Mouse (Mus musculus) limb, embryonic 11.5 days (tissue): ENCODE results near the gene Kcnn3. TPM values are rescaled to one million over a fixed set of nuclear protein-coding genes. Genes with fewer than 3 reads are reported as not detected.

ENCODE experiments used
- ATAC-seq: fragments of 200-750 bp; cut with Nextera tagmentation; 2 replicates; pipeline ENCODE4 v1.8.0; 2017; ENCODE audit warnings: low read depth; ENCODE audit not compliant: insufficient number of reproducible peaks, low FRiP score, low TSS enrichment
- DNase-seq: peaks from one replicate; pipeline ENCODE4 v3.0.0-alpha.2; 2015; ENCODE audit warnings: low spot score
- H3K27ac ChIP-seq: fragments of 300-500 bp; sonication (generic); replicated peaks from 2 replicates; pipeline ENCODE4 v1.5.1; 2014; ENCODE audit warnings: low read depth, mild to moderate bottlenecking, low read length
- H3K27me3 ChIP-seq: fragments of 300-500 bp; sonication (generic); 2 replicates; pipeline ENCODE4 v1.6.1; 2014; ENCODE audit warnings: mild to moderate bottlenecking, low read length, mixed read lengths; ENCODE audit not compliant: control insufficient read depth, insufficient read depth
- H3K36me3 ChIP-seq: fragments of 300-500 bp; sonication (generic); 2 replicates; pipeline ENCODE4 v1.6.1; 2014; ENCODE audit warnings: mild to moderate bottlenecking, low read length, moderate library complexity, mixed read lengths; ENCODE audit not compliant: control insufficient read depth, insufficient read depth
- H3K4me1 ChIP-seq: fragments of 300-500 bp; sonication (generic); 2 replicates; pipeline ENCODE4 v1.6.1; 2014; ENCODE audit warnings: low read length, mixed read lengths; ENCODE audit not compliant: control insufficient read depth, insufficient read depth
- H3K4me2 ChIP-seq: fragments of 300-500 bp; sonication (generic); 2 replicates; pipeline ENCODE4 v1.6.1; 2014; ENCODE audit warnings: low read depth, mild to moderate bottlenecking, moderate library complexity; ENCODE audit not compliant: severe bottlenecking
- H3K4me3 ChIP-seq: fragments of 300-500 bp; sonication (generic); 2 replicates; pipeline ENCODE4 v1.5.1; 2014; ENCODE audit warnings: low read depth, low read length
- H3K9ac ChIP-seq: fragments of 300-500 bp; sonication (generic); 2 replicates; pipeline ENCODE4 v1.6.1; 2014; ENCODE audit warnings: mild to moderate bottlenecking, low read length
- H3K9me3 ChIP-seq: fragments of 300-500 bp; sonication (generic); 2 replicates; pipeline ENCODE4 v1.6.1; 2016; ENCODE audit warnings: low read length; ENCODE audit not compliant: control insufficient read depth
- WGBS: fragments of 180-500 bp; shearing (Covaris S2); extraction: QIAGEN DNeasy Blood & Tissue Kit; methylation state at CpG from one replicate; pipeline ENCODE4 v1.1.7; 2014; 5-methylcytosine and 5-hydroxymethylcytosine counted together
- polyA plus RNA-seq: library from polyadenylated mRNA; unstranded; fragments of >200 nt; fragmentation: Nextera tagmentation; extraction: Ambion mirVana; gene quantifications from 2 replicates; pipeline ENCODE4 v1.2.1, GENCODE M21; 2014

The Kcnn3 gene
- polyA plus RNA-seq, 1 experiment from 2014 or later = 1.1 TPM

DNA sequence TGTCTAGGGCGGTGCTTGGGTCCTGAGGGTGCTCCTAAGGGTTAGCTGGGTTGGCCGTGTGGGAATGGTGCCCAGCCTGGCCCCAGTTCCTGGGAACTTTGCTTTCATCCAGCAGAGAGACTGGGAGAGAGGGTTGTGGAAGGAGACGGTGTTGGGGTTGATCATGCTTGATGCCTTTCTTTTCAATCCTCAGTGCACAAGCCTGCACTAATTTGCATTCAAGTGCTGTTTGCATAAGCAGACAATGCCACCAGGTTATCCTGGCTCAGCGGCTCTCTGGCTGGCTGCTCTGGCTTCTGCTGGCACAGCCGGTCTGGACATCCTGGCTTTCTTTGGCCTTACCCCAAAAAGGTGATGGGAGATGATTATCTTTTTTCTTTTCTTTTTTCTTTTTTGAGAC, 157.7 kb downstream of the Kcnn3 start:
- H3K9ac ChIP-seq = no peak overlapping the region
- ATAC-seq (no peak), DNase-seq (no peak)
- H3K36me3 ChIP-seq = no peaks in the 10 kb centered on the region
- no peaks in the 10 kb centered on the region for H3K4me1 ChIP-seq
- no peak overlapping the region for H3K27ac ChIP-seq
- H3K27me3 ChIP-seq = no peaks in the 10 kb centered on the region
- no peak overlapping the region for H3K4me2 ChIP-seq
- H3K9me3 ChIP-seq = no peaks in the 10 kb centered on the region
- 87% methylated on average over 5 of the region's 5 CpGs for WGBS
- no peak overlapping the region for H3K4me3 ChIP-seq

DNA sequence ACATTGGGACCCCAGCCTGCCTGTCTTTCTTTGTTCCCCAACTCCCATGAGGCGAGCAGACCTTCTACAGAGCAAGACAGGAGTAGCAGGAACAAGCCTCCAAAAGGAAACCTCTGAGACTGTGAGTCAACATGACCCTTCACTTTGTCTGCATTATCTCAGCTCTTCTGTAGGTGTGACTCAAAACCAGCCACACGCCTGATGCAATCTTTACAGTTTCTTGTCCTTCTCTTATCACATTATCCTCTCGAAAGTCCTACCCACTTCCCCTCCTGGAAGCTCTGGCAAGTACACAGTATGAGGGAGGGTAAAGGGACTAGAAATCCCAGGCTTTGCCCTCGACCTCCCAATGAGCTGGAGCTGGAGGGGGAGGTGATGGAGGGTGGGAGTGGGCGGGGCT, 166.1 kb downstream of the Kcnn3 start:
- Histone ChIP-seq H3K27me3 (no peaks in the 10 kb centered on the region), H3K9me3 (no peaks in the 10 kb centered on the region), H3K9ac (no peak overlapping the region), H3K36me3 (no peaks in the 10 kb centered on the region), H3K4me3 (no peak overlapping the region), H3K4me1 (no peaks in the 10 kb centered on the region), H3K4me2 (no peak overlapping the region), H3K27ac (no peak overlapping the region)
- 51% methylated on average over 5 of the region's 5 CpGs for WGBS
- ATAC-seq (no peak), DNase-seq (no peak)

DNA sequence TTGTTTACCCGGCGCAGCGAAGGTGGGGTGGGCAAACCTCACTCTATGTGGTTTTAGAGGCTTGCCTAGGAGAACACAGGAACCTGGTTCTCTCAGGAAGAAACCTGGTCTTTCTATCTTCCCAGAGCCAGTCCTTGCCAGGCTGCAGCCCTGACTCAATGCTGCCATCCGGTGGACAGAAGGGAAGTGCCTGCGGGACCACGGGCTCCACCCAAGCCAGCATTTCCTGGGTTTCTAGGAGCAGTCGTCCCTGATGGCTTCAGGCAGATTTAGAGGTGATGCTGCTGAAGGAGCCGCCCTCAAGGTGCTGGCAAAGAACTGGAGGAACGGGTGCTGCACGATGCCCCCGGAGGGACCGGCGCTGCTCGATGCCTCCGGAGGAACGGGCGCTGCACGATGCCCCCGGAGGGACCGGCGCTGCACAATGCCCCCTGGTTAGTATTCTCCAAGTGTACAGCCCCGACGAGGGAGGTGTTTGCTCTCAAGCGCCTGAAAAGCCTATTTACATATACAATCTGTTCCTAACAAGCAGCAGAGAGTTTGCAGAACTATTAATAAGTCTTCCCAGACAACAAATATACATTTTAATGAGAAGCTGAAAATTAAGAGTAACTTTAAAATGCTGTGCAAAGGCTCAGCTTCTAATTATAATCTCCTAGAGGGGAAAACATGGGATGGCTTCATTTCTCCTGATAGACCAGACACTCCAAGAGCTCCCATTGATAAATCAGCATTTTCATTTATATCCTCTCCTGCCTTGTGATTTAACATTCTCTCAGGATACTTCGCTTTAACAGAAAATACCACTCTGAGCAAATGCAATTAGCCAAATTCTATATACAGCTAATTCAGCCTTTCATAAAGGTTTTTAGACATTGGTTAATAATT, 169.0 kb downstream of the Kcnn3 start:
- no peaks in the 10 kb centered on the region for H3K27me3 ChIP-seq
- WGBS = 10% methylated on average over 25 of the region's 25 CpGs
- DNase-seq (peak; percentile 92), ATAC-seq (peak; percentile 76)
- peak overlapping the region; percentile 54 for H3K9ac ChIP-seq
- peak overlapping the region; percentile 27 for H3K4me3 ChIP-seq
- H3K4me1 ChIP-seq = no peaks in the 10 kb centered on the region
- no peaks in the 10 kb centered on the region for H3K36me3 ChIP-seq
- H3K27ac ChIP-seq = no peak overlapping the region
- H3K9me3 ChIP-seq = no peaks in the 10 kb centered on the region
- peak overlapping the region; percentile 49 for H3K4me2 ChIP-seq

DNA sequence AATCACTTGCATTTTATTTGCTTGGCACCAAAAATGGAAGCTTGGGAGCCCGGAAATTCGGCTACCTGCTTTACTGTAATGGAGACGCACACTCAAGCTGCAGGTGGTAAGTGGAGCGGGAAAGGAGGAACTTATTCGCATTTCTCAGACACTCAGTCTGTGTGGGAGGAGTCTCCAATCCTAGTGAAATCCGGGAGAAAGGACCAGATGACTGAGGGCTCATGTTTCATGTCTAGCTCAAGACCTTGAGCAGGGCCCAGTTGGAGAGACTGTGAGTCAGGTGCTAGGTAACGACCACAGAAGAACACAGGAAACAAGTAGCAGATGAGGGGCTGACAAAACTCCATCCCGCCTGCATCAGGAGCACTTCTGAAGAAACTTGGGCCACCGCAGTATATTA, 171.8 kb downstream of the Kcnn3 start:
- WGBS = 52% methylated on average over 9 of the region's 9 CpGs
- Histone ChIP-seq H3K9me3 (no peaks in the 10 kb centered on the region), H3K36me3 (no peaks in the 10 kb centered on the region), H3K4me3 (no peak overlapping the region), H3K9ac (no peak overlapping the region), H3K4me2 (no peak overlapping the region), H3K27ac (no peak overlapping the region), H3K27me3 (no peaks in the 10 kb centered on the region), H3K4me1 (no peaks in the 10 kb centered on the region)
- ATAC-seq (peak; percentile 35; the same call in 1 of the 2 replicates), DNase-seq (no peak)

DNA sequence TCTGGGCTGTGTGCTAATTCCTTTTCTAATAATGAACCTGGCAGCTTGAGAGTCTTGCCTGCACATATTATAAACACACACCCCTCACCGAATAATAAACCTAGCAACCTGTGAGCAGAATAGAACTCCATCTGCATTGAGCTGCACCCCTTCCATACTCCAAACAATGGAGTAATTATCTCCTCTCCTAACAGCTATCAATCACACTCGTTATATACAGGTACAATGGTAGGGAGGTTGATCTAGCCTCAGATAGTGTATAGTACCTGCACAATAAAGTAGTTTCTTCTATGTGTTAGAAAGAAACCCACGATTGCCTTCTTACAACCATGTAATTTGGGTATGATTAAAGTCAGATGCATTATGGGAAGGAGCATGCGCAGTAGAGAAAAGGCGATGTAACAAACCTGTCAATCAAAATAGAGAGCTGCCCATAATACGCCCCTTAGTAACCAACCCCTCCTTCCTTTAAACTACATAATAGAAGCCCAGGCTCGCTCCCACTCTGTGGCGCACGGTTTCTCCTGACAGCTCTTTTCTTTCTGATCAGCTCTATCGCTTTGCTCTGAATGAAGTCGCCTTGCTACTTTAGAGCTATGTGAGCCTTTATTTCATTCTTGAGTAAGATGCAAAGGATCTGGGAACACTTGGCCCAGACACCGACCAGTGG, 176.3 kb downstream of the Kcnn3 start:
- ATAC-seq = no peak
- no peak overlapping the region for H3K4me3 ChIP-seq
- WGBS = 84% methylated on average over 12 of the region's 12 CpGs
- no peaks in the 10 kb centered on the region for H3K4me1 ChIP-seq
- H3K27me3 ChIP-seq = no peaks in the 10 kb centered on the region
- no peak overlapping the region for H3K9ac ChIP-seq
- no peaks in the 10 kb centered on the region for H3K36me3 ChIP-seq
- no peak overlapping the region for H3K27ac ChIP-seq
- H3K9me3 ChIP-seq = no peaks in the 10 kb centered on the region
- DNase-seq = no peak
- H3K4me2 ChIP-seq = no peak overlapping the region

GRCm38 (mm10) chr3:89698958-89699357, 179.0 kb downstream of the Kcnn3 start:
- no peak for ATAC-seq
- H3K36me3 ChIP-seq = no peaks in the 10 kb centered on the region
- H3K9me3 ChIP-seq = no peaks in the 10 kb centered on the region
- H3K4me2 ChIP-seq = no peak overlapping the region
- no peak overlapping the region for H3K27ac ChIP-seq
- H3K4me3 ChIP-seq = no peak overlapping the region
- H3K4me1 ChIP-seq = no peaks in the 10 kb centered on the region
- no peak for DNase-seq
- WGBS = 94% methylated on average over 1 of the region's 1 CpGs
- H3K9ac ChIP-seq = no peak overlapping the region
- H3K27me3 ChIP-seq = no peaks in the 10 kb centered on the region

DNA sequence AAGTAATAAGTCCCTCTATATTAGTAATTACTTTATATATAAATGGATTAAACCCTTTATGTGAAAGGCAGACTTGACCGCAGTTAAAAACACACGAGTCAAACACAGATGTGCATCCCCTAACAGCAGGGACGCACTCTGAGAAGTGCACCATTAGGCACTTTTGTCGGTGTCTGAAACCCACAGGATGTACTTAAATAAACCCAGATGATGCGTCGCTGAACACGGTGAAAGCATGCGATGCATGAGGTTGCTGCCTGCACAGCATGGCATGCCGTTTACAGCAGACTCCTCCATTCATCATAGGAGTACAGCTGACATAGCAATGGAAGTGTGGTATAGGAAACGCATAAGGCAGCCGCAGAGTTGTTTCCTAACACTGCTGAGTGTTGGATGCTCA, 180.5 kb downstream of the Kcnn3 start:
- Histone ChIP-seq H3K9ac (no peak overlapping the region), H3K36me3 (no peaks in the 10 kb centered on the region), H3K4me2 (no peak overlapping the region), H3K27me3 (no peaks in the 10 kb centered on the region), H3K9me3 (no peaks in the 10 kb centered on the region), H3K4me1 (no peaks in the 10 kb centered on the region), H3K27ac (no peak overlapping the region), H3K4me3 (no peak overlapping the region)
- ATAC-seq (no peak), DNase-seq (peak; percentile 47)
- 24% methylated on average over 11 of the region's 11 CpGs for WGBS

GRCm38 (mm10) chr3:89703596-89703995, 183.6 kb downstream of the Kcnn3 start:
- no peak overlapping the region for H3K27ac ChIP-seq
- H3K4me1 ChIP-seq = no peaks in the 10 kb centered on the region
- H3K4me3 ChIP-seq = no peak overlapping the region
- no peaks in the 10 kb centered on the region for H3K27me3 ChIP-seq
- no peak for DNase-seq
- ATAC-seq = no peak
- 35% methylated on average over 3 of the region's 3 CpGs for WGBS
- no peak overlapping the region for H3K9ac ChIP-seq
- no peaks in the 10 kb centered on the region for H3K36me3 ChIP-seq
- H3K4me2 ChIP-seq = no peak overlapping the region
- H3K9me3 ChIP-seq = no peaks in the 10 kb centered on the region
